Mouse (Mus musculus) neural tube, embryonic 14.5 days (tissue): ENCODE data around the gene Pacs2. TPM values are rescaled to one million over a fixed set of nuclear protein-coding genes. Genes with fewer than 3 reads are reported as not detected.

Experiments
- ATAC-seq: fragments of 200-750 bp; cut with Nextera tagmentation; 2 replicates; pipeline ENCODE4 v1.8.0; 2017; ENCODE audit warnings: low read depth, mild to moderate bottlenecking, moderate TSS enrichment, moderate library complexity
- H3K27ac ChIP-seq: fragments of 300-500 bp; sonication (generic); 2 replicates; pipeline ENCODE4 v1.5.1; 2014; ENCODE audit warnings: low read depth, mild to moderate bottlenecking, control low read depth, low read length, moderate library complexity, mixed read lengths
- H3K27me3 ChIP-seq: fragments of 300-500 bp; sonication (generic); 2 replicates; pipeline ENCODE4 v1.6.1; 2014; ENCODE audit warnings: low read length; ENCODE audit not compliant: control insufficient read depth, insufficient read depth
- H3K36me3 ChIP-seq: fragments of 300-500 bp; sonication (generic); 2 replicates; pipeline ENCODE4 v1.6.1; 2014; ENCODE audit warnings: low read length, mixed read lengths; ENCODE audit not compliant: control insufficient read depth, insufficient read depth
- H3K4me1 ChIP-seq: fragments of 300-500 bp; sonication (generic); 2 replicates; pipeline ENCODE4 v1.6.1; 2014; ENCODE audit warnings: low read length; ENCODE audit not compliant: control insufficient read depth, insufficient read depth
- H3K4me2 ChIP-seq: fragments of 300-500 bp; sonication (generic); 2 replicates; pipeline ENCODE4 v1.6.1; 2014; ENCODE audit warnings: mild to moderate bottlenecking, low read depth, low read length, control low read depth
- H3K4me3 ChIP-seq: fragments of 300-500 bp; sonication (generic); 2 replicates; pipeline ENCODE4 v1.5.1; 2014; ENCODE audit warnings: low read depth, low read length, control low read depth, mixed read lengths
- H3K9ac ChIP-seq: fragments of 300-500 bp; sonication (generic); replicated peaks from 2 replicates; pipeline ENCODE4 v1.6.1; 2014; ENCODE audit warnings: low read depth, mild to moderate bottlenecking, control low read depth, low read length, mixed read lengths
- H3K9me3 ChIP-seq: fragments of 300-500 bp; sonication (generic); 2 replicates; pipeline ENCODE4 v1.6.1; 2016; ENCODE audit warnings: low read length; ENCODE audit not compliant: control insufficient read depth
- WGBS: fragments of 180-500 bp; shearing (Covaris S2); extraction: QIAGEN DNeasy Blood & Tissue Kit; methylation state at CpG from one replicate; pipeline ENCODE4 v1.1.7; 2014; 5-methylcytosine and 5-hydroxymethylcytosine counted together
- polyA plus RNA-seq: library from polyadenylated mRNA; unstranded; fragments of >200 nt; fragmentation: Nextera tagmentation; extraction: Ambion mirVana; gene quantifications from 2 replicates; pipeline ENCODE4 v1.2.1, GENCODE M21; 2014

Gene Pacs2
- polyA plus RNA-seq, 1 experiment from 2014 or later = 29.4 TPM

DNA sequence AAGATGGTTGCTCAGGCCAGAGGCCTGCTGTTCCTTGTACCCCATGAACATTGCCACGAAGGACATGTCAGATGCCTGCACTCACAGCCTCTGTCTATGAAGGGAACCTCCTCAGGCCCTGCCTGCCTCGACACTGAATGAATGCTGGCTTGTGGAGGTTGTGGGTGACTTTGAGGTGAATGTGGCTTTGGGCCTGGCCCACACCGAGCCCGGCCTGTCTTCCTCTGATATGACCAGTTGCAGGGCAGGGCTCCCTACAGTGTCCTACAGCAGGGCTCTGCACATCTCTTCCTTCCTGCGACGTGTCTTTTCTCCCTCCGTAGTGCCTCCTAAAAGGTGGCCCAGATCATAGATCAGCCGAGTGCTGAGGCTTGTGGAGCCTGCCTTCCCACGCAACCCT is 16.7 kb downstream of the Pacs2 start:
- Histone ChIP-seq H3K4me1 (peaks cover 13% of the 10 kb centered on the region), H3K4me3 (no peak overlapping the region), H3K9me3 (no peaks in the 10 kb centered on the region), H3K27me3 (no peaks in the 10 kb centered on the region), H3K4me2 (no peak overlapping the region), H3K36me3 (no peaks in the 10 kb centered on the region), H3K9ac (no peak overlapping the region), H3K27ac (no peak overlapping the region)
- ATAC-seq = no peak
- WGBS = 90% methylated on average over 9 of the region's 9 CpGs

- H3K9ac ChIP-seq = no peak overlapping the region
- 92% methylated on average over 6 of the region's 6 CpGs for WGBS
- H3K27me3 ChIP-seq = no peaks in the 10 kb centered on the region
- H3K4me3 ChIP-seq = no peak overlapping the region
- no peaks in the 10 kb centered on the region for H3K36me3 ChIP-seq
- H3K27ac ChIP-seq = no peak overlapping the region
- H3K4me1 ChIP-seq = peaks cover 13% of the 10 kb centered on the region
- H3K9me3 ChIP-seq = no peaks in the 10 kb centered on the region
- no peak for ATAC-seq
- no peak overlapping the region for H3K4me2 ChIP-seq
Measured at GRCm38 (mm10) chr12:113031441-113031840, 17.1 kb downstream of the Pacs2 start.

DNA sequence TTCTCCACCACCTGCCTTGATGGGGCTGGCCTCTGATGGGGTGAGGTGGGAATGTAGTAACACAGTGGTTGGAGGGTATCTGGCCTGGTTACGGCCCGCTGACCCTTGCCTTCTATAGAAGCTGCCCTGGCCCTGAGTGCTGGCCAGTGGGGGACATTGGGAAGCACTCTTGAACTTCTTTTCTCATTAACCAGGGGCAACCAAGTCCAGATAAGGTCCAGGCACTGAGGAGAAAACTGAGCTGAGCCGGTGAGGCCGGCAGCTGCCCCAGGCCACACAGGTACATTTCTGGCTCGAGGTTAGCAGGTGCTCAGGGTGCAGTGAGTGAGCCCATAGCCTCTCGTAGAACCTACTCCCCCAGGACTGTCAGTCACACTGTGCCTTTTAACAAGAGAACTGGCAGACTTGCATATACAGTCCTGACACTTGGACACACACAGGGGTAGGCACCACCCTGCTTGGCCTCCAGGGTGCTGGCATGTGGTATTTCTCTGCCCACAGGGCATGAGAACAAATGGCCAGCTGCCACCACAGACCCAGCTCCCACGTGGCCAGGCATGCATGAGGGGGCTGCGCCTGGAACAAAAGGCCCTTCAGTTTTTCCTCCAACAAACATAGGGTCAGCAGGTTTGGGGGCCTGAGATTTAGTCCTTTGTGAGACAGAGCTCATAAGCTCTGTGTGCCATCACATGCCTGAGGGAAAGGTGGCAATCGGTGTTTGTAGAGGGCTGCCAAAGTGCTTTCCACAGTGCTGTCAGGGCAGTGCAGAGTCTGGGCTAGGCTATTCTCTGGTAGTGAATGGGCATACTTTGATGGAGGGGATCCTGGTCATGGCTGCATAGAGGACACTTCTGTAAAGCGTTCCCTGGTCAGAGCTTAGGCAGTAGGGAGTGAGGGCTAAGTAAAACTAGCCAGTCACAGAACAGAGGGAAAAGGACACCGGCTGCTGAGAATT is 18.3 kb downstream of the Pacs2 start:
- H3K4me2 ChIP-seq = no peak overlapping the region
- no peak overlapping the region for H3K9ac ChIP-seq
- peak; percentile 65 for ATAC-seq
- peaks cover 11% of the 10 kb centered on the region for H3K4me1 ChIP-seq
- no peaks in the 10 kb centered on the region for H3K36me3 ChIP-seq
- no peaks in the 10 kb centered on the region for H3K27me3 ChIP-seq
- H3K27ac ChIP-seq = peak overlapping the region; percentile 44; the same call in 1 of the 2 replicates
- 56% methylated on average over 11 of the region's 11 CpGs for WGBS
- H3K9me3 ChIP-seq = no peaks in the 10 kb centered on the region
- no peak overlapping the region for H3K4me3 ChIP-seq

DNA sequence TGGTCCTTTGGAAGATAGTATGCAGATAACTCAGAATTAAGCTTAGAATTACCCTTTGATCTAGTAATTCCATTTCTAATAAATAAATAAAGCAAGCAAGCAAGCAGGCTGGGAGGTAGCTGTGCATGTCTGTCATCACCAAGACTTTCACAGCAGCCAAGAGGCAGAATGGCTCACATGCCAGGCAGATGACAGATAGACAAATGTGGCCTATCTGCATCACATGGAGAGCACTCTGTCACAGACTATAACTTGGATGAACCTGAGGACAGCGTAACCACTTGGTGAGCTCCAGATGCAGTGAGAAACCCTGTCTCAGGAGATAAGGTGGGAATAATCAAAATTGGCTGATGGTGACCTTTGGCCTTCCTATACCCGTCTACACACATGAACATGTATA is 20.8 kb downstream of the Pacs2 start:
- 94% methylated on average over 2 of the region's 2 CpGs for WGBS

GRCm38 (mm10) chr12:113036996-113037395 is 22.7 kb downstream of the Pacs2 start:
- Histone ChIP-seq H3K9ac (no peak overlapping the region), H3K4me2 (no peak overlapping the region), H3K36me3 (no peaks in the 10 kb centered on the region), H3K4me1 (peaks cover 14% of the 10 kb centered on the region), H3K9me3 (no peaks in the 10 kb centered on the region), H3K27me3 (no peaks in the 10 kb centered on the region), H3K4me3 (no peak overlapping the region), H3K27ac (no peak overlapping the region)
- no peak for ATAC-seq
- 92% methylated on average over 4 of the region's 4 CpGs for WGBS

More for the DNA sequence above, 20.8 kb downstream of the Pacs2 start:
- no peak overlapping the region for H3K9ac ChIP-seq
- H3K4me1 ChIP-seq = peaks cover 6% of the 10 kb centered on the region
- H3K9me3 ChIP-seq = no peaks in the 10 kb centered on the region
- H3K4me3 ChIP-seq = no peak overlapping the region
- H3K4me2 ChIP-seq = no peak overlapping the region
- H3K27ac ChIP-seq = no peak overlapping the region
- H3K27me3 ChIP-seq = no peaks in the 10 kb centered on the region
- no peaks in the 10 kb centered on the region for H3K36me3 ChIP-seq
- no peak for ATAC-seq

DNA sequence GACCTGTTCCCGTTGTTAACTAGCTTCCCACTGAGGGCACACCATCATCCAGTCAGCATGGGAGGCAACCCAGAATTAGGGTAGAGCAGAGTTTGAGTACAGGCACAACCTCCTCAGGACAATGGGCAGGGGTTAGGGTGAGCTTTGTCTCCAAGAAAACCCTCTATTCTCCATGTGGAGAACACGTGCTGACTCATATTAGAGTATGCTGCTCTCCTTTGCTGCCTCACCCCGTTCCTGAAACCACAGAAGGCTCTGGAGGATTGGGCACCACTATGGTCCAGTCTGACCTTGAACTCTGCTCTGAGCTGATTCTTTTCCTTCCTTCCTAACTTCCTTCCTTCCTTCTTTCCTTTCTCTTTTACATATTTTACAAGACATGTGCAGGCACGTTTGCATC is 24.1 kb downstream of the Pacs2 start:
- H3K36me3 ChIP-seq = no peaks in the 10 kb centered on the region
- H3K27me3 ChIP-seq = no peaks in the 10 kb centered on the region
- H3K4me2 ChIP-seq = no peak overlapping the region
- no peak overlapping the region for H3K27ac ChIP-seq
- H3K9me3 ChIP-seq = no peaks in the 10 kb centered on the region
- no peak overlapping the region for H3K9ac ChIP-seq
- peaks cover 8% of the 10 kb centered on the region; the same call in 1 of the 2 replicates for H3K4me1 ChIP-seq
- no peak overlapping the region for H3K4me3 ChIP-seq
- ATAC-seq = no peak
- WGBS = 94% methylated on average over 4 of the region's 4 CpGs

GRCm38 (mm10) chr12:113041481-113042439 is 27.5 kb downstream of the Pacs2 start:
- Histone ChIP-seq H3K4me1 (peaks cover 8% of the 10 kb centered on the region; the same call in 1 of the 2 replicates), H3K36me3 (peaks cover 2% of the 10 kb centered on the region; the same call in 1 of the 2 replicates), H3K4me2 (no peak overlapping the region), H3K27me3 (no peaks in the 10 kb centered on the region), H3K27ac (peak overlapping the region; percentile 55), H3K4me3 (no peak overlapping the region), H3K9ac (no peak overlapping the region), H3K9me3 (no peaks in the 10 kb centered on the region)
- peak; percentile 80; the same call in 1 of the 2 replicates for ATAC-seq
- WGBS = 54% methylated on average over 14 of the region's 15 CpGs

- no peak for ATAC-seq
- H3K36me3 ChIP-seq = peaks cover 10% of the 10 kb centered on the region
- H3K4me2 ChIP-seq = no peak overlapping the region
- no peak overlapping the region for H3K27ac ChIP-seq
- no peak overlapping the region for H3K9ac ChIP-seq
- WGBS = 84% methylated on average over 2 of the region's 2 CpGs
- H3K27me3 ChIP-seq = no peaks in the 10 kb centered on the region
- no peak overlapping the region for H3K4me3 ChIP-seq
- H3K4me1 ChIP-seq = peaks cover 8% of the 10 kb centered on the region; the same call in 1 of the 2 replicates
- no peaks in the 10 kb centered on the region for H3K9me3 ChIP-seq
Measured at GRCm38 (mm10) chr12:113042543-113042942, 28.2 kb downstream of the Pacs2 start.
